Comparison of ENCODE assay signal across 27 mouse cellular contexts in genomic region chr6:52792455-52792854, GRCm38 (mm10).
DNase-seq lines count a peak whose midpoint lies in the region; ATAC-seq and TF ChIP-seq lines count a peak whose summit lies in the region.
"Had no signal": no experiment of that assay in that cellular context is flagged by ENCODE, and none has a peak within 500 bp of the region (broad histone marks: within the 10 kb centered on the region; RNA-seq: fewer than 3 reads in every experiment).

No protein-coding gene starts in this region.

- H3K4me2 ChIP-seq in heart, postnatal 0 days (ENCODE audit: low read depth, low read length), result no peak overlapping the region
- H3K4me2 ChIP-seq in lung, postnatal 0 days (replicated peaks; ENCODE audit: low read depth, low read length), result no peak overlapping the region
- H3K4me2 ChIP-seq: embryonic facial prominence, embryonic 15.5 days; forebrain, embryonic 12.5 days; heart, embryonic 11.5 days; liver, embryonic 15.5 days; stomach, embryonic 15.5 days had no signal

- TF ChIP-seq EP300 in heart, postnatal 0 days (IDR thresholded peaks at IDR 0.05; ENCODE audit: low read depth), result no peak
- peak; percentile 99 for TF ChIP-seq EP300 in lung, postnatal 0 days (IDR thresholded peaks at IDR 0.05)

- peak; percentile 95 for DNase-seq in heart, adult 11 months
- no peak for DNase-seq in heart, postnatal 25 days (ENCODE audit: low spot score)
- DNase-seq in heart, postnatal 0 days (ENCODE audit: low spot score), result no peak
- DNase-seq in heart, postnatal 14 days, result no peak
- DNase-seq in lung, postnatal 0 days (ENCODE audit: low spot score), result peak; percentile 69
- peak; percentile 49 to 77 for DNase-seq in lung, postnatal 4 days
- no peak for DNase-seq in left cerebral cortex, adult 9 months (ENCODE audit: low spot score in 2 of 2)
- DNase-seq: adrenal gland, adult 8-10 months; cerebellum, adult 2 months; cerebellum, postnatal 25 days; gastrocnemius, postnatal 10 days; kidney, adult 18-20 months; kidney, postnatal 4 days; liver; midbrain, embryonic 14.5 days; retina, postnatal 1 day; right cerebral cortex, postnatal 14 days; thymus, postnatal 14 days had no signal

- H3K27me3 ChIP-seq in heart, postnatal 0 days (ENCODE audit: control insufficient read depth, insufficient read depth, low read length), result no peaks in the 10 kb centered on the region
- H3K27me3 ChIP-seq in lung, postnatal 0 days (replicated peaks; ENCODE audit: insufficient read depth, low read length), result no peaks in the 10 kb centered on the region
- H3K27me3 ChIP-seq: CH12.LX; embryonic facial prominence, embryonic 15.5 days; forebrain, embryonic 12.5 days; liver, embryonic 15.5 days; stomach, embryonic 15.5 days had no signal

- WGBS in heart, postnatal 0 days, result 72% methylated on average over 3 of the region's 3 CpGs
- 45% methylated on average over 3 of the region's 3 CpGs for WGBS in lung, postnatal 0 days

- ATAC-seq in heart, postnatal 0 days (ENCODE audit: insufficient read depth, low read depth), result peak; percentile 39; the same call in 1 of the 2 replicates
- peak; percentile 85 for ATAC-seq in lung, postnatal 0 days
- ATAC-seq: activated CD4-positive, CD25-positive, alpha-beta regulatory T cell, adult 4 months; hindbrain, embryonic 16.5 days had no signal

- intact Hi-C loops in heart, postnatal 25 days (cut with DNase I), result no loop called here
- intact Hi-C loops in heart, postnatal 14 days (cut with DNase I), result no loop called here

- no peaks in the 10 kb centered on the region for H3K36me3 ChIP-seq in heart, postnatal 0 days (replicated peaks; ENCODE audit: control insufficient read depth, insufficient read depth, low read length)
- H3K36me3 ChIP-seq in lung, postnatal 0 days (ENCODE audit: insufficient read depth, low read length), result no peaks in the 10 kb centered on the region
- H3K36me3 ChIP-seq: embryonic facial prominence, embryonic 10.5 days; embryonic facial prominence, embryonic 15.5 days; forebrain, embryonic 12.5 days; liver, embryonic 15.5 days; stomach, embryonic 15.5 days had no signal

- no peak for TF ChIP-seq CTCF in heart, postnatal 0 days (IDR thresholded peaks at IDR 0.05; ENCODE audit: low read depth)
- TF ChIP-seq CTCF in lung, postnatal 0 days (IDR thresholded peaks at IDR 0.05), result no peak

- H3K4me1 ChIP-seq in heart, postnatal 0 days (ENCODE audit: control insufficient read depth, insufficient read depth), result peaks cover 20% of the 10 kb centered on the region
- 0 out of 2 replicates have a peak, but pooled peaks cover 10% of the 10 kb centered on the region for H3K4me1 ChIP-seq in lung, postnatal 0 days (ENCODE audit: insufficient read depth, low read depth, low read length)
- H3K4me1 ChIP-seq: liver, embryonic 15.5 days had no signal

- no peak overlapping the region for H3K4me3 ChIP-seq in heart, postnatal 0 days (ENCODE audit: low read depth, low read length)
- no peak overlapping the region for H3K4me3 ChIP-seq in lung, postnatal 0 days (ENCODE audit: low read depth, low read length)
- H3K4me3 ChIP-seq: embryonic facial prominence, embryonic 10.5 days; embryonic facial prominence, embryonic 15.5 days; forebrain, embryonic 12.5 days; liver, embryonic 15.5 days; stomach, embryonic 15.5 days had no signal

- no peak overlapping the region for H3K9ac ChIP-seq in heart, postnatal 0 days (replicated peaks; ENCODE audit: low read depth, low read length)
- H3K9ac ChIP-seq in lung, postnatal 0 days (replicated peaks; ENCODE audit: low read depth), result no peak overlapping the region
- H3K9ac ChIP-seq: embryonic facial prominence, embryonic 15.5 days; forebrain, embryonic 12.5 days; liver, embryonic 15.5 days; stomach, embryonic 15.5 days had no signal

- H3K9me3 ChIP-seq in heart, postnatal 0 days (replicated peaks; ENCODE audit: control insufficient read depth, low read length), result no peaks in the 10 kb centered on the region
- H3K9me3 ChIP-seq in lung, postnatal 0 days (ENCODE audit: low read length), result no peaks in the 10 kb centered on the region
- H3K9me3 ChIP-seq: embryonic facial prominence, embryonic 10.5 days; embryonic facial prominence, embryonic 15.5 days; forebrain, embryonic 12.5 days; liver, embryonic 15.5 days; stomach, embryonic 15.5 days had no signal

- no peak overlapping the region for H3K27ac ChIP-seq in heart, postnatal 0 days (ENCODE audit: low read depth)
- H3K27ac ChIP-seq in lung, postnatal 0 days (ENCODE audit: low read length), result no peak overlapping the region
- H3K27ac ChIP-seq: embryonic facial prominence, embryonic 10.5 days; embryonic facial prominence, embryonic 15.5 days; forebrain, embryonic 12.5 days; liver, embryonic 15.5 days; stomach, embryonic 15.5 days had no signal

Comparison
In these comparisons a context has a peak if more than half of its experiments do, and no peak if none do; other contexts are left out.
1. DNase-seq: peak in heart, adult 11 months (single experiment), lung, postnatal 0 days (single experiment) and lung, postnatal 4 days (2 of 2); none in heart, postnatal 25 days (single experiment), heart, postnatal 0 days (single experiment), heart, postnatal 14 days (0 of 2) and left cerebral cortex, adult 9 months (0 of 2).